Mouse (Mus musculus) lung, embryonic 14.5 days (tissue): ENCODE measurements at regions not wholly inside any gene's neighbourhood (a gene's known extent, or its start where the extent isn't known, plus 50 kb on each side); places are given as distances from the start of the nearest gene placed in this dataset.

Source experiments
- ATAC-seq: fragments of 200-750 bp; cut with Nextera tagmentation; 2 replicates; pipeline ENCODE4 v1.8.0; 2017; ENCODE audit warnings: mild to moderate bottlenecking, moderate TSS enrichment, moderate library complexity; ENCODE audit not compliant: insufficient read depth
- DNase-seq: peaks from one replicate; pipeline ENCODE4 v3.0.0-alpha.2; 2015
- H3K27ac ChIP-seq: fragments of 300-500 bp; sonication (generic); 2 replicates; pipeline ENCODE4 v1.5.1; 2014; ENCODE audit warnings: low read depth, mild to moderate bottlenecking, moderate library complexity
- H3K27me3 ChIP-seq: fragments of 300-500 bp; sonication (generic); 2 replicates; pipeline ENCODE4 v1.6.1; 2014; ENCODE audit warnings: low read length, control low read depth; ENCODE audit not compliant: insufficient read depth
- H3K36me3 ChIP-seq: fragments of 300-500 bp; sonication (generic); 2 replicates; pipeline ENCODE4 v1.6.1; 2014; ENCODE audit warnings: control low read depth; ENCODE audit not compliant: insufficient read depth
- H3K4me1 ChIP-seq: fragments of 300-500 bp; sonication (generic); 2 replicates; pipeline ENCODE4 v1.6.1; 2014; ENCODE audit warnings: antibody characterized with exemption, control low read depth; ENCODE audit not compliant: insufficient read depth
- H3K4me2 ChIP-seq: fragments of 300-500 bp; sonication (generic); 2 replicates; pipeline ENCODE4 v1.6.1; 2014; ENCODE audit warnings: mild to moderate bottlenecking
- H3K4me3 ChIP-seq: fragments of 300-500 bp; sonication (generic); 2 replicates; pipeline ENCODE4 v1.5.1; 2014; ENCODE audit warnings: low read depth, low read length
- H3K9ac ChIP-seq: fragments of 300-500 bp; sonication (generic); 2 replicates; pipeline ENCODE4 v1.6.1; 2014
- H3K9me3 ChIP-seq: fragments of 300-500 bp; sonication (generic); 2 replicates; pipeline ENCODE4 v1.6.1; 2016; ENCODE audit warnings: low read depth, low read length, control low read depth
- CTCF ChIP-seq: IDR thresholded peaks from 2 replicates; pipeline ENCODE4 v1.5.1; 2016; ENCODE audit warnings: antibody characterized with exemption, low read depth
- WGBS: fragments of 180-500 bp; shearing (Covaris S2); extraction: QIAGEN DNeasy Blood & Tissue Kit; methylation state at CpG from one replicate; pipeline ENCODE4 v1.1.7; 2014; 5-methylcytosine and 5-hydroxymethylcytosine counted together

DNA sequence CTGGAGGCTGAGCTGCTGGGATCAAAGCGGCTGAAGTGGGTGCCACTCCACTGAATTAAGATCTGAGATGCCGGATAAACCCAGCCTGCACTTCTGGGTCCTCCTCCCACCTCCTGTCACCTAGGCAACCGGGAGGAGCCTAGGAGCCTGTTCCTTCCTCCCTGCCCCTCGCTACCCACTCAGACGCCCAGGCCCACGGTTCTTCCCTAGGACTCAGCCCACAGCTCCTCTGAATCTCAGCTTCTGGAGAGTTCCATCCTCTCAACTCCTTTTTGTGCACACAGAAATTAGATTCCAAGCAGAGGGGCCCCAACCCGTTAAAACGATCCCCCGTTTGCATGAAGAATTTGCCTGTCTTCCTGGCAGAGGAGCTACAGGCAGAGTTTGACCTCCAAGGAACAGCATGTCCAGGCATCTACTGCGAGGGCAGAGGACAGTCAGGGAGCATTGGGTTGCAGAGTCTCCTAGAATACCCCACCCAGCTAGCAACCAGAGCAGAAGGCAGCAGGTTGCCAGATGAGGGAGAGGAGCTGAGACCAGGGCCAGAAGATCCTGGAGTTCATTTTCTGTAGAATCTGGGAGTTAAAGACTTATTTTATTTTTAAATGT, 71.6 kb upstream of the Pias1 start:
- Histone ChIP-seq H3K27ac (peak overlapping the region; percentile 88), H3K9ac (no peak overlapping the region), H3K4me2 (peak overlapping the region; percentile 54), H3K36me3 (no peaks in the 10 kb centered on the region), H3K9me3 (0 out of 2 replicates have a peak, but pooled peaks cover 6% of the 10 kb centered on the region), H3K27me3 (no peaks in the 10 kb centered on the region), H3K4me3 (0 out of 2 replicates have a peak overlapping the region, but pooled peaks have one; percentile 6), H3K4me1 (peaks cover 11% of the 10 kb centered on the region)
- ATAC-seq (peak; percentile 97), DNase-seq (peak; percentile 88)
- no peak for TF ChIP-seq CTCF
- 2% methylated on average over 10 of the region's 10 CpGs for WGBS

DNA sequence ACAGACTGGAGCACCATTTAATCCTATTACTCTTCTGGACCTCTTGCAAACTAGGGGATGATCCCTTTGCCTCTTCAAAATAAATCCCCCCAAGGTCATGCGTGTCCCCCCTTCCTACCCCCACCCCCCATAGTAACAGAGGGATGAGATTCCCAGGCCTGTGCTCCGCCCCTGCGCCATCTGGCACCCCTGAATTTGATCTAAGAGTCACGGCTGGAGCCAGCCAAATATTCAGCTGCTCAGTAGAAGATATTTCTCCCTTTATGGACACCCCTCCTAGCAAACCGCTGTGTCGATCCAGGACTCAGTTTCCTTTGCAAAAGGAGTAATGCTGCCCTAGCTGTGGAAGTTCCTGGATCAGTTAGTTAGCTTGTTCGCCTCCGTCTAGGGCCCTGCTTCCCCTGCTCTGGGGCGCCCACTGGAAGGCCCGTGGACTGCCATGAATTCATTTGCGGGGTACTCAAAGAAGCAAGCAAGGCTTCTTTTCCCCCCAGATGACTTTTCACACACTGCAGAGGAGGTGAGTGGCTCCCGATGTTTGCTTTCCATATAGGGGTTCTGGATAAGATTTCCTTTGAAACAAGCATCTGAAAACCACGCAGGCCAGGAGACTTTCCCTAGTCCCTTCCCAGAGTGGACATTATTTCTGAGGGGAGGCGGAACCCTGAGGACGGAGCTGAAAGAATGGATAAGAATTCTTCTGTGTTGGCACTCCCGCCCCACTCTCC, 70.9 kb upstream of the Pias1 start:
- Histone ChIP-seq H3K36me3 (no peaks in the 10 kb centered on the region), H3K4me3 (0 out of 2 replicates have a peak overlapping the region, but pooled peaks have one; percentile 6), H3K9me3 (0 out of 2 replicates have a peak, but pooled peaks cover 6% of the 10 kb centered on the region), H3K4me2 (peak overlapping the region; percentile 54), H3K9ac (no peak overlapping the region), H3K27me3 (no peaks in the 10 kb centered on the region), H3K4me1 (peaks cover 11% of the 10 kb centered on the region), H3K27ac (peak overlapping the region; percentile 88)
- DNase-seq (no peak), ATAC-seq (peak; percentile 52; the same call in 1 of the 2 replicates)
- WGBS = 25% methylated on average over 16 of the region's 16 CpGs
- TF ChIP-seq CTCF = no peak

DNA sequence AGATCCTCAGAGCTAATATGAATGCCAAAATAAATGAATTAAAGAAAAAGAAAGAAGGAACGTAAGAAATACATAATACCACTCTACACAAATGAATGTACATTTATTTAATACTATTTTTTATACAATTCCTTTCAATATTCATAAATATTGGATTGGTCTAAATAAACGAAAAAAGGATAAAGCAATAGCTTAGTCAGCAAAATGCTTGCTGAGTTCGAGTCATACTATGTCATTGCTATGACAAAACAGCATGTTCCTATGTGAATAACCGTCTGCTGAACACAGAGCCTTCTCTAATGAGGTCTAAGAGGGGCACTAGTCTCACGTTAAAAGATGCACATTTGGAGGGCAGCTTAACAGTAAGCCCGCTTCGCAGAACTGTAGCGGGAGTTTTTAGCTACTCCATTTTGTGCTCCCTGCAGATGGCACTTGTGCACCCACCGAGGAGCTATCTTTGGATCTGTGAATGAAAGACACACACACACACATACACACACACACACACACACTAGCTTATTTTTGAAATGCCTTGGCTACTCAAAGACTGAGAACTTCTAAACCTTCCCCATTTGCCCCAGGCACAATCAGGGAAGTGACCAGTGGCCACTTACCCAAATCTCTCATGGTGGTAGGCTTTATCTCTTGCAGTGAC, 69.1 kb upstream of the Pias1 start:
- Histone ChIP-seq H3K36me3 (no peaks in the 10 kb centered on the region), H3K27me3 (no peaks in the 10 kb centered on the region), H3K9ac (no peak overlapping the region), H3K4me1 (peaks cover 11% of the 10 kb centered on the region), H3K4me3 (no peak overlapping the region), H3K4me2 (no peak overlapping the region), H3K27ac (no peak overlapping the region), H3K9me3 (no peaks in the 10 kb centered on the region)
- no peak for TF ChIP-seq CTCF
- DNase-seq = no peak
- WGBS = 81% methylated on average over 9 of the region's 9 CpGs
- no peak for ATAC-seq

DNA sequence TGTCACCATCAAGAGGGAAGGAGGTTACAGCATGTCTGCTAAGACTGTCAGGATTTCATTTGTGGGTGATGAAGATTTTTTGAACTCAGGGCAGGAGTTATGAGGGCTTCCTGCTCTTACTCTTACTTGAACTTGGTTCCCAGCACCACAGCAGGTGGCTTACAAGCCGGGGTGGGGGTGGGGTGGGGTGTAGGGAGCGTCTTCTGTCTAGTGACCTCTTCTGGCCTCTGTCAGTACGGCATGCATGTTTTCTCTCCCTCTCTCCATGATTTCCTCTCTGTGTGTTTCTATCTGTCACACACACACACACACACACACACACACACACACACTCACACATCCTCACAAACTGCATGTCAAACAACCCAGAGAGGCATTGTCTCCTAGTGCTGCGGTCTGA, 64.5 kb upstream of the Pias1 start:
- no peak for DNase-seq
- TF ChIP-seq CTCF = 0 out of 2 replicates have a peak, but pooled peaks have one; percentile 9
- WGBS = 47% methylated on average over 4 of the region's 4 CpGs

DNA sequence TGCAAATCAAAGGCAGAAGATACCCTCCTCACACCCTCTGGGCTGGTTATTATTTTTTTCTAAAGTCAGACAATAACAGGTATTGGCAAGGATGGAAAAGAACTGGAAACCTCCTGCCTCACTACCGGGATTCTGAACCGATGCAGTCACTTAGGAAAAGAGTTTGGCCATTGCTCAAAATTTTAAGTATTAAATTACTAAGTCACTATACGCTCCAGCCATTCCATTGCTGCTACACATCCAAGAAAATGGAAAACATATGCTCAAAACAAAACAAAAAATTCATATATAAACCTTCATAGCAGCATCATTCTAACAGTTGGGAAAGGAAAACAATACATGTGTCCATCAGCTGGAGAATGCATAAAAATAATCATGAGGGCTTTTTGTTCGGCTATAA, 63.9 kb upstream of the Pias1 start:
- no peak for DNase-seq

More for the DNA sequence above, 64.5 kb upstream of the Pias1 start:
- H3K4me3 ChIP-seq = no peak overlapping the region
- no peak overlapping the region for H3K27ac ChIP-seq
- H3K36me3 ChIP-seq = no peaks in the 10 kb centered on the region
- H3K27me3 ChIP-seq = no peaks in the 10 kb centered on the region
- H3K9me3 ChIP-seq = no peaks in the 10 kb centered on the region
- no peak overlapping the region for H3K9ac ChIP-seq
- H3K4me1 ChIP-seq = no peaks in the 10 kb centered on the region
- no peak overlapping the region for H3K4me2 ChIP-seq
- ATAC-seq = no peak

DNA sequence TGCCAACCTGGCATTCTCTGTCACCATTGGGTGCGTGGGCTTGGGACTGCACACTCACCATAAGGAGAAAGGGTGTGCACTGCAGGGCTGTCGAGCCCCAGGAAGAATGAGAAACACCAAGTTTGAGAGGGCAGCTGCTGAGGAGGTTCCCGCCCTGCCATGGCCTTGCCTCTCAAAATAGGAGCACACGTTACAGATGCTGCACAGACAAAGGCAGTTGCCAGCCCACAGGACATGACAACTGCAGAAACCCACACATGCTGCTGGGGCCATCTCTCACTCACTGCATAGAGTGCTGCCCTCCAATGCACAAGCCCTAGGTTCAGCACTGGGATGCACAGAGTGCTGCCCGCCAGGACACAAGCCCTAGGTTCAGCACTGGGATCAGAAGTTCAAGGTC, 61.6 kb upstream of the Pias1 start:
- no peak overlapping the region for H3K9ac ChIP-seq
- no peaks in the 10 kb centered on the region for H3K4me1 ChIP-seq
- ATAC-seq (no peak), DNase-seq (no peak)
- no peaks in the 10 kb centered on the region for H3K27me3 ChIP-seq
- no peak overlapping the region for H3K4me3 ChIP-seq
- 84% methylated on average over 5 of the region's 5 CpGs for WGBS
- TF ChIP-seq CTCF = no peak
- no peak overlapping the region for H3K27ac ChIP-seq
- H3K9me3 ChIP-seq = no peaks in the 10 kb centered on the region
- H3K36me3 ChIP-seq = no peaks in the 10 kb centered on the region
- no peak overlapping the region for H3K4me2 ChIP-seq

More for the DNA sequence above, 63.9 kb upstream of the Pias1 start:
- Histone ChIP-seq H3K4me3 (no peak overlapping the region), H3K27ac (no peak overlapping the region), H3K4me2 (no peak overlapping the region), H3K4me1 (no peaks in the 10 kb centered on the region), H3K27me3 (no peaks in the 10 kb centered on the region), H3K9ac (no peak overlapping the region), H3K9me3 (no peaks in the 10 kb centered on the region), H3K36me3 (no peaks in the 10 kb centered on the region)
- 81% methylated on average over 4 of the region's 4 CpGs for WGBS
- no peak for ATAC-seq
- no peak for TF ChIP-seq CTCF

DNA sequence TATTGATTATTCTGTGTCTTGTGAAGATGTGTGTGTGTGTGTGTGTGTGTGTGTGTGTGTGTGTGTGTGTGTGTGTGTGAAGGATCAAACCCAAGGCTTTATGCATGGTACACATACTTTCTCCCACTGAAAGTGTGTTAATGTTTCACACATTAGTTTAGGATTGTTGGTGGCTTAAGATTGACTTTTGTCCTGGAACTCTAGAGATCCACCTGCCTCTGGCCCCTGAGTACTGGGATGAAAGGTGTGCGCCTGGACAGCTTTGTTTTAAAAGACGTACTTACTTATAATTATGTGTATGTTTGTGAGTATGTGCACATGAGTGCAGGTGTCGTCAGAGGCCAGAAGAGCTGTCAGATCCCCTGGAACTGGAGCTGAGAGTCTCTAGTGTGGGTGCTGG, 59.3 kb upstream of the Pias1 start:
- Histone ChIP-seq H3K27ac (no peak overlapping the region), H3K4me1 (no peaks in the 10 kb centered on the region), H3K9me3 (no peaks in the 10 kb centered on the region), H3K4me3 (no peak overlapping the region), H3K27me3 (no peaks in the 10 kb centered on the region), H3K9ac (no peak overlapping the region), H3K4me2 (no peak overlapping the region), H3K36me3 (no peaks in the 10 kb centered on the region)
- 77% methylated on average over 3 of the region's 3 CpGs for WGBS
- DNase-seq (no peak), ATAC-seq (no peak)
- no peak for TF ChIP-seq CTCF
